Mouse (Mus musculus) neural tube, embryonic 11.5 days (tissue): Measurements from ENCODE around the gene Gng8. TPM values are rescaled to one million over a fixed set of nuclear protein-coding genes. Genes with fewer than 3 reads are reported as not detected.

Experiments
- ATAC-seq: fragments of 200-750 bp; cut with Nextera tagmentation; 2 replicates; pipeline ENCODE4 v1.8.0; 2017; ENCODE audit warnings: moderate number of reproducible peaks, mild to moderate bottlenecking, moderate TSS enrichment, moderate library complexity; ENCODE audit not compliant: insufficient read depth, low FRiP score, low TSS enrichment
- DNase-seq: peaks from one replicate; pipeline ENCODE4 v3.0.0-alpha.2; 2015; ENCODE audit warnings: low spot score
- H3K27ac ChIP-seq: fragments of 300-500 bp; sonication (generic); 2 replicates; pipeline ENCODE4 v1.5.1; 2014; ENCODE audit warnings: low read depth, mild to moderate bottlenecking, low read length
- H3K27me3 ChIP-seq: fragments of 300-500 bp; sonication (generic); 2 replicates; pipeline ENCODE4 v1.6.1; 2014; ENCODE audit warnings: mild to moderate bottlenecking, low read length, mixed read lengths; ENCODE audit not compliant: control insufficient read depth, insufficient read depth
- H3K36me3 ChIP-seq: fragments of 300-500 bp; sonication (generic); 2 replicates; pipeline ENCODE4 v1.6.1; 2014; ENCODE audit warnings: mild to moderate bottlenecking, low read length, moderate library complexity, mixed read lengths; ENCODE audit not compliant: control insufficient read depth, insufficient read depth
- H3K4me1 ChIP-seq: fragments of 300-500 bp; sonication (generic); 2 replicates; pipeline ENCODE4 v1.6.1; 2014; ENCODE audit warnings: low read length, mixed read lengths; ENCODE audit not compliant: control insufficient read depth, insufficient read depth
- H3K4me2 ChIP-seq: fragments of 300-500 bp; sonication (generic); 2 replicates; pipeline ENCODE4 v1.6.1; 2014; ENCODE audit warnings: low read depth, mild to moderate bottlenecking, moderate library complexity
- H3K4me3 ChIP-seq: fragments of 300-500 bp; sonication (generic); 2 replicates; pipeline ENCODE4 v1.5.1; 2014; ENCODE audit warnings: low read depth, low read length
- H3K9ac ChIP-seq: fragments of 300-500 bp; sonication (generic); 2 replicates; pipeline ENCODE4 v1.6.1; 2014; ENCODE audit warnings: mild to moderate bottlenecking, low read length
- H3K9me3 ChIP-seq: fragments of 300-500 bp; sonication (generic); 2 replicates; pipeline ENCODE4 v1.6.1; 2016; ENCODE audit warnings: low read length; ENCODE audit not compliant: control insufficient read depth
- WGBS: fragments of 180-500 bp; shearing (Covaris S2); extraction: QIAGEN DNeasy Blood & Tissue Kit; methylation state at CpG from one replicate; pipeline ENCODE4 v1.1.7; 2014; 5-methylcytosine and 5-hydroxymethylcytosine counted together
- polyA plus RNA-seq: library from polyadenylated mRNA; unstranded; fragments of >200 nt; fragmentation: Nextera tagmentation; extraction: Ambion mirVana; gene quantifications from 2 replicates; pipeline ENCODE4 v1.2.1, GENCODE M21; 2014

The Gng8 gene
- polyA plus RNA-seq, 1 experiment from 2014 or later = 7.2 TPM

DNA sequence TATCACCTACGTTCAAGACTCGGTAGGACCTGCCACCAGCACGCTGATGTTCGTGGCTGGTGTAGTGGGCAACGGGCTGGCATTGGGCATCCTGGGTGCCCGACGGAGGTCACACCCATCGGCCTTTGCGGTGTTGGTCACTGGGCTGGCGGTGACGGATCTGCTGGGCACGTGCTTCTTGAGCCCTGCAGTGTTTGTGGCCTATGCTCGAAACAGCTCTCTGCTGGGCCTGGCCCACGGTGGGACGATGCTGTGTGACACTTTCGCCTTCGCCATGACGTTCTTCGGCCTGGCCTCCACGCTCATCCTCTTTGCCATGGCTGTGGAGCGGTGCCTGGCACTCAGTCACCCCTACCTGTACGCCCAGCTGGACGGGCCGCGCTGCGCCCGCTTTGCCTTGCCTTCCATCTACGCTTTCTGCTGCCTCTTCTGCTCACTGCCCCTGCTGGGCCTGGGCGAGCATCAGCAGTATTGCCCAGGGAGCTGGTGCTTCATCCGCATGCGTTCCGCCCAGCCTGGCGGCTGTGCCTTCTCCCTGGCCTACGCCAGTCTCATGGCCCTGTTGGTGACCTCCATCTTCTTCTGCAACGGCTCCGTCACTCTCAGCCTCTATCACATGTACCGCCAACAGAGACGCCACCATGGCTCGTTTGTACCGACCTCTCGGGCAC, 15.4 kb downstream of the Gng8 start:
- Histone ChIP-seq H3K4me2 (no peak overlapping the region), H3K9me3 (no peaks in the 10 kb centered on the region), H3K27ac (no peak overlapping the region), H3K36me3 (no peaks in the 10 kb centered on the region), H3K4me3 (no peak overlapping the region), H3K4me1 (no peaks in the 10 kb centered on the region), H3K27me3 (no peaks in the 10 kb centered on the region), H3K9ac (no peak overlapping the region)
- no peak for ATAC-seq
- DNase-seq = no peak
- WGBS = 92% methylated on average over 41 of the region's 41 CpGs

GRCm38 (mm10) chr7:16907842-16908241, 16.3 kb downstream of the Gng8 start:
- no peak overlapping the region; the same call in 1 of the 2 replicates for H3K9ac ChIP-seq
- no peaks in the 10 kb centered on the region for H3K4me1 ChIP-seq
- H3K36me3 ChIP-seq = no peaks in the 10 kb centered on the region
- no peaks in the 10 kb centered on the region for H3K27me3 ChIP-seq
- WGBS = 79% methylated on average over 7 of the region's 7 CpGs
- no peak overlapping the region for H3K4me3 ChIP-seq
- DNase-seq (no peak), ATAC-seq (no peak)
- H3K9me3 ChIP-seq = no peaks in the 10 kb centered on the region
- no peak overlapping the region for H3K4me2 ChIP-seq
- no peak overlapping the region for H3K27ac ChIP-seq

GRCm38 (mm10) chr7:16908367-16908766, 16.8 kb downstream of the Gng8 start:
- no peak overlapping the region for H3K4me2 ChIP-seq
- ATAC-seq (no peak), DNase-seq (no peak)
- no peak overlapping the region for H3K27ac ChIP-seq
- H3K9ac ChIP-seq = no peak overlapping the region; the same call in 1 of the 2 replicates
- no peaks in the 10 kb centered on the region for H3K27me3 ChIP-seq
- H3K4me3 ChIP-seq = no peak overlapping the region
- 62% methylated on average over 11 of the region's 11 CpGs for WGBS
- no peaks in the 10 kb centered on the region for H3K4me1 ChIP-seq
- H3K9me3 ChIP-seq = no peaks in the 10 kb centered on the region
- H3K36me3 ChIP-seq = no peaks in the 10 kb centered on the region

DNA sequence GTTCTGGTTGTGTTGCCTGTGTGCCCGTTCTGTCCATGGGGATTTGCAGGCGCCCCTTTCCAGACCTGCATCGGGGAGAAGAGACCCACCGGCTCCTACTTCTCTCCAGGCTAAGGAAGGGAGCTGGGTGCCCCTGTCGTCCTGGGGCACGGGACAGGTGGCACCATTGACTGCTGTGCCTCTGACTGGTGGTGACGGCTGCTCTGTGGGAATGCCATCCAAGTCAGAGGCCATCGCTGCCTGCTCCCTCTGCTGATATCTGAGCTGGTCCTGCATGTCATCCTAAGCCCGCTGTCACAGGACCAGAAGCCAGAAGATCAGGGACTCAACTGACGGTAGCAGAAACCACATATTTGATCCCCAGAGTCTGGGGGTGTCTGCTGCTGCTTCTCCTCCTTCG, 17.3 kb downstream of the Gng8 start:
- Histone ChIP-seq H3K4me1 (no peaks in the 10 kb centered on the region), H3K9ac (no peak overlapping the region; the same call in 1 of the 2 replicates), H3K27me3 (no peaks in the 10 kb centered on the region), H3K4me3 (no peak overlapping the region), H3K36me3 (no peaks in the 10 kb centered on the region), H3K4me2 (no peak overlapping the region), H3K27ac (no peak overlapping the region), H3K9me3 (no peaks in the 10 kb centered on the region)
- 67% methylated on average over 11 of the region's 11 CpGs for WGBS
- no peak for ATAC-seq
- no peak for DNase-seq

DNA sequence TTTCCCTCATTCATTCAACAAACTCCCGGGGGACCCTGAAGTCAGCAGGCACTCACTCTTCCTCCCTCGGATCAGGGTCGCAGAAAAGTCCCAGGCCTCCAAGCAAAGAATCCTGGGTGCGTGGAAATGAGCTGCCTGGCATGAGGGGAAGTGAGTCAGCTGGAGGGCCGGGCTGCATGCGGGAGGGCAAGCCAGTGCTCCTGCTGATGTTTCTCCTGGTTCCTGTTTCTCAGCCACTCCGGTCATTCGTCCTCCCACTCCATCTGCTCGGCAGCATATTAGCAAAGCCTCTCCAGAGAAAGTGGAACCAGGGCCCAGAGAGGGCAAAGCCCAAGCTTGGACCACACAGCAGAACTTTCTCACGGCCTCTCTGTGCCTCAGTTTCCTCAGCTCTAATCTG, 18.3 kb downstream of the Gng8 start:
- peaks cover 4% of the 10 kb centered on the region; the same call in 1 of the 2 replicates for H3K36me3 ChIP-seq

DNA sequence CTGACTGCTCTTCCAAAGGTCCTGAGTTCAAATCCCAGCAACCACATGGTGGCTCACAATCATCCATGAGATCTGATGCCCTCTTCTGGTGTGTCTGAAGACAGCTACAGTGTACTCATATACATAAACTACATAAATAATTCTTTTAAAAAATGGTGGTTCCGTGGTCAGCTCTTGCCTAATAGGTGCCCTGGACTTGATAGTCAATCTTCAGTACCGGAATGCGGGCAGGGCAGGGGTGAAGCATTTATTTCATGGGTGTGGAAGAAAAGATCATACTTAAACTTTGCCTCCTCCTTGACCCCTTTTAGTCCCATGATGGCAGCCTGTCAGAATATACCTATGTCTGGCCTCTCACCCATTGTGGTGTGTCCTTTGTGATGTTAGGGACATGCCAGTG, 20.3 kb downstream of the Gng8 start:
- Histone ChIP-seq H3K4me3 (no peak overlapping the region), H3K9me3 (no peaks in the 10 kb centered on the region), H3K9ac (no peak overlapping the region), H3K4me2 (no peak overlapping the region), H3K27ac (no peak overlapping the region), H3K27me3 (no peaks in the 10 kb centered on the region), H3K36me3 (peaks cover 15% of the 10 kb centered on the region), H3K4me1 (no peaks in the 10 kb centered on the region)
- DNase-seq (no peak), ATAC-seq (no peak)
- 95% methylated on average over 3 of the region's 3 CpGs for WGBS

More for the DNA sequence above, 18.3 kb downstream of the Gng8 start:
- no peak overlapping the region for H3K4me2 ChIP-seq
- H3K4me3 ChIP-seq = no peak overlapping the region
- DNase-seq = no peak
- no peaks in the 10 kb centered on the region for H3K9me3 ChIP-seq
- WGBS = 51% methylated on average over 10 of the region's 10 CpGs
- H3K27me3 ChIP-seq = no peaks in the 10 kb centered on the region
- no peak overlapping the region for H3K27ac ChIP-seq
- no peak overlapping the region for H3K9ac ChIP-seq
- no peak for ATAC-seq
- H3K4me1 ChIP-seq = no peaks in the 10 kb centered on the region

DNA sequence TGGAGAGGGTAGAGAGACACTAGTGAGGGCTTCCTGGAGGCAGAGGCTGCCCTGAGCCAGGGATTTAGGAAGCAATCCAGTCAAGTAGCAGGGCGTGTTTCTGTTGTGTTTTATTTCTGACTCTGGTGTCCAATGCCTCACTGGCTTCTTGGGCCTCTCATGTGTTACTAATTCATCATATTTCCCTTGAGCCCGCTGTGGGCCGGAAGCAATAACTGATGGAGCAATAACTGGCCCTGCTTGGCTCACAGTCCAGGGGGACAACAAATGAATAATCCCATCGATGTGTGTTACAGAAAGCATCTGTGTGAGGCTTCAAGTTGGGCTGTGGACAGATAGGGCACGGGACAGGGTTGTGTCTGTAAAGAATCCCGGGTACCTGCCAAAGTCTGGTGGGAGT, 20.8 kb downstream of the Gng8 start:
- Histone ChIP-seq H3K9me3 (no peaks in the 10 kb centered on the region), H3K9ac (no peak overlapping the region), H3K27me3 (no peaks in the 10 kb centered on the region), H3K27ac (no peak overlapping the region), H3K36me3 (peaks cover 20% of the 10 kb centered on the region), H3K4me3 (no peak overlapping the region), H3K4me2 (no peak overlapping the region), H3K4me1 (no peaks in the 10 kb centered on the region)
- DNase-seq = no peak
- ATAC-seq = no peak
- 77% methylated on average over 6 of the region's 6 CpGs for WGBS

GRCm38 (mm10) chr7:16913806-16914452, 22.3 kb downstream of the Gng8 start:
- Histone ChIP-seq H3K9ac (no peak overlapping the region; the same call in 1 of the 2 replicates), H3K4me1 (no peaks in the 10 kb centered on the region), H3K36me3 (peaks cover 30% of the 10 kb centered on the region), H3K4me3 (no peak overlapping the region), H3K27ac (no peak overlapping the region), H3K9me3 (no peaks in the 10 kb centered on the region), H3K27me3 (no peaks in the 10 kb centered on the region), H3K4me2 (no peak overlapping the region)
- peak; percentile 54; the same call in 1 of the 2 replicates for ATAC-seq
- peak; percentile 72 for DNase-seq
- WGBS = 39% methylated on average over 10 of the region's 10 CpGs
